Mouse (Mus musculus) megakaryocyte, embryonic 14.5 days (primary cell): ENCODE measurements around the gene 2310007B03Rik. TPM values are rescaled to one million over a fixed set of nuclear protein-coding genes. Genes with fewer than 3 reads are reported as not detected.

Experiments
- H3K27me3 ChIP-seq: replicated peaks from 2 replicates; pipeline ENCODE3; 2012; ENCODE audit warnings: inconsistent platforms
- H3K36me3 ChIP-seq: replicated peaks from 2 replicates; pipeline ENCODE3; 2012; ENCODE audit warnings: low read length, inconsistent platforms, mixed read lengths
- H3K4me1 ChIP-seq: 2 replicates; pipeline ENCODE4 v1.6.1; 2012; ENCODE audit warnings: inconsistent platforms
- H3K4me3 ChIP-seq: replicated peaks from 2 replicates; pipeline ENCODE3; 2012; ENCODE audit warnings: moderate library complexity, mild to moderate bottlenecking, inconsistent platforms
- H3K9me3 ChIP-seq: 2 replicates; pipeline ENCODE4 v1.6.1; 2012; ENCODE audit warnings: inconsistent platforms
- FLI1 ChIP-seq: IDR thresholded peaks from 2 replicates; pipeline ENCODE4 v1.6.1; 2012; ENCODE audit warnings: low read length, inconsistent platforms, mixed read lengths
- GATA1 ChIP-seq: IDR thresholded peaks from 3 replicates; pipeline ENCODE4 v1.6.1; 2012; ENCODE audit warnings: mixed read lengths, low read length, inconsistent platforms, borderline replicate concordance
- polyA plus RNA-seq: library from polyadenylated mRNA; stranded (reverse); fragments of >175 nt; gene quantifications from 2 replicates; pipeline ENCODE4 v1.2.3, GENCODE M21; 2012; ENCODE audit warnings: low replicate concordance; ENCODE audit not compliant: insufficient read depth

The 2310007B03Rik gene
- polyA plus RNA-seq, 1 experiment = not detected

DNA sequence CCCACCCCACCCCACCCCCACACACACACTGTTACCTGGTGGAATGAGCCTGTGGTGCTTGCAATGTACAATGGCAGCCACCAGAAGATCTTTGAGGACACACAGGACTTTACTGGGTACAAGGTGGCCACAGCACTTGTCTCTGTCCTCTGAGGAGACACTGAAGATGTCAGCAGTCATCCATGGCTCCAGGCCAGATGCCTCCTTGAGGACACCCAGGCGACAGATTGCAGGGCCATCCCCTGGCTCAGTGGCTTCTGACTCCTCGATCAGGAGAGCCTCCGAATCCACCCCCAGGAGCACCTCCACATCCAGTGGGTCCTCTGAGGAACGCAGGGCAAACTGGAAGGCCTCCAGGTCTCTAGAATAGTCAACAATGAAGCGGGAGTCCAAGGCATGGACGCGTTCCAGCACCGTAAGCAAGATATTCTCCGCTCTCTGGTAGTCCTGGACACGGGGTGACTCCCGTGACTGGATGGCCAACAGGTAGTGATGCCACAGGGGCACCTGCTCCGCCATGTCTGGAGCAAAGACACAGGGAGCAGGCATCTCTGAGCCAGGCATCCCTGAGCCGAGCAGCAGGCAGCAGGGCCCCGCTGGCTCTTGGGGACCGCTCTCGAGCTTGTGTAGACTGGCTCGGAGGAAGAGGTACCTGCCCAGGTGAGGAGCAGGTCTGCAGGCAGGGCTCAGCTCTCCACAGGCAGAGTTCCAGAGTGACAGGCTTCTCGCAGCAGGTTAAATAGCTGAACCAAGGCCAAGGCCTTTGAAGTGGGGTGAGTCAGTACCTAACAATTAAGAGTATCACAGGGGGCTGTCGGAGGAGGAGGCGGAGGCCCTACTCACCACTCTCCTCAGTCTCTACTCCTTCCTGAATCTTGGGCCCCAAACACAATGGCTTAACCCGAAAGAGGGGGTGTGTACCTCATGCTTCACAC, 915 bp downstream of the 2310007B03Rik start:
- H3K4me3 ChIP-seq = no peak overlapping the region
- no peaks in the 10 kb centered on the region for H3K4me1 ChIP-seq
- H3K36me3 ChIP-seq = no peaks in the 10 kb centered on the region
- H3K9me3 ChIP-seq = no peaks in the 10 kb centered on the region
- peaks cover 62% of the 10 kb centered on the region for H3K27me3 ChIP-seq
- TF ChIP-seq FLI1 (no peak), GATA1 (no peak)

DNA sequence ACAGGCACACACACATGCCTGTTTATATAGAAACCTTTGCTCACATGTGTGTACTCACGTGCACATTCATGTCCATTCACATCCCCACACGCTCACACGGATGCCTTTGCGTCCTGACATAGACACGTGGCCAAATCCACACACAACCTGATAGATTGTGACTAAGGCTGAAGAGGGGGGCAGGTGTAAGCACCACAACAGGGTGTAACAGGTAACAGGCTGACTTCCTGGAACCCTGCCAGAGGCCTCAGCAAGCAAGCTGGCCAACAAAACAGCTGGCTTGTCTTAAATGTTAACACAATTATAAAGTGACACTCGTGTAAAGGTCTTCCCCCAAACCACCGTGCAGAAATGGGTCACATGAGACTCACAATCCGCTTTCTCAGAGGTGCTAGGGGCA, 1.8 kb downstream of the 2310007B03Rik start:
- no peaks in the 10 kb centered on the region for H3K36me3 ChIP-seq
- TF ChIP-seq GATA1 = no peak
- no peak for TF ChIP-seq FLI1
- H3K4me1 ChIP-seq = no peaks in the 10 kb centered on the region
- H3K27me3 ChIP-seq = peaks cover 61% of the 10 kb centered on the region
- no peaks in the 10 kb centered on the region for H3K9me3 ChIP-seq
- H3K4me3 ChIP-seq = no peak overlapping the region

DNA sequence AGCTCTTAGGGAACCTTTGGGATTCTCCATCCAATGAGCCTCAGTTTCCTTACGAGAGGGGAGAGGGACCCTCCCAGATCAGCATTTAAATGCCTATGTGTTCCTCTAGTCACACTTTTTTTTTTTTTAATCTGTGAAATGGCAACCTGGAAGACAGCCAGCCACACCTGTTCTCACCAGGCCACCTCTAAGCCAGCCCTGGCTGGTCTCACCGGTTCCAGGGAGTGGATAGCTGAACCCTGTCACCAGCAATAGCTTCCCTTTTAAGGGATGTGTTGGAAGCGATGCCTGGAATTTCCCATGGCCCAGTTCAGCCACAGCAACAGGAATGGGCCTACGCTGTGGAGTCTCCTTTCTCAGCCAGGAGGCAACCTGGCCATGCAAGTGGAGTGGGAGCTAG, 3.2 kb downstream of the 2310007B03Rik start:
- Histone ChIP-seq H3K27me3 (peaks cover 58% of the 10 kb centered on the region), H3K4me3 (no peak overlapping the region), H3K9me3 (no peaks in the 10 kb centered on the region), H3K4me1 (peaks cover 4% of the 10 kb centered on the region; the same call in 1 of the 2 replicates), H3K36me3 (no peaks in the 10 kb centered on the region)
- TF ChIP-seq GATA1 (no peak), FLI1 (no peak)

DNA sequence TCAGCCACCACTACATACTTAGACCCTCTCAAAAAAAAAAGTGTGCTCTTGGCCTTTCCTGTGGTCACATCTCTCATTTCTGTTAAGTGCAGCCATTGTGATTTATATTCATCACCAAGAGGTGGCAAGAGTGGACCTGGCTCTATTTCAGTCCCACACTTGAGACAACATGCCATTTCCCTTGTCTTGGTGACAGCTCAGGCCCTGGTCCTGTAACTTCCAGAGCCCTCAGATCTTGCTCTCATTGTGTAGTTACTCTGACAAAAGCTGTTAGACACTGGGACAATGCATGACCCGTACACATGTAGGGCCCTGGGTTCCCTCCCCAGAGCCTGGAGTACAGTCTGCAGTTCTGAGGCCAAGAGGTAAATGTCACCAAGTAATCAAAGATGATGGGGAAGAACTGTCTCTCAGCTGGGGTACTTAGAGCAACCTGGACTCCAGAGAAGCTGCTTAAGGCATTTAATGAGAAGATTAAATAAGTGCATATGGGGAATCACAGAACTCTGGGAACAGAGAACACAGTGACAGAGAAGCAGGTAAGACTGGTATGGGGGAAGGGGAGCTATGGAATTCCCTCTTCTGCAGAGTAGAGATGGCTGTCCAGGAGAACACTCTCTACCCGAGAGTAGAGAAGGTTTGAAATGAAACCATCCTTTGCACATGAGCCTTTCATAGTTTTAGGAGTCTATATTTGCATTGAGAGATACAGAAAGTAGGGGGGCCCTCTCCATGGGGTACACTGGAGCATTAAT, 9.7 kb downstream of the 2310007B03Rik start:
- Histone ChIP-seq H3K4me3 (no peak overlapping the region), H3K9me3 (no peaks in the 10 kb centered on the region), H3K27me3 (peaks cover 39% of the 10 kb centered on the region), H3K36me3 (no peaks in the 10 kb centered on the region), H3K4me1 (peaks cover 4% of the 10 kb centered on the region; the same call in 1 of the 2 replicates)
- TF ChIP-seq FLI1 = no peak
- TF ChIP-seq GATA1 = no peak

DNA sequence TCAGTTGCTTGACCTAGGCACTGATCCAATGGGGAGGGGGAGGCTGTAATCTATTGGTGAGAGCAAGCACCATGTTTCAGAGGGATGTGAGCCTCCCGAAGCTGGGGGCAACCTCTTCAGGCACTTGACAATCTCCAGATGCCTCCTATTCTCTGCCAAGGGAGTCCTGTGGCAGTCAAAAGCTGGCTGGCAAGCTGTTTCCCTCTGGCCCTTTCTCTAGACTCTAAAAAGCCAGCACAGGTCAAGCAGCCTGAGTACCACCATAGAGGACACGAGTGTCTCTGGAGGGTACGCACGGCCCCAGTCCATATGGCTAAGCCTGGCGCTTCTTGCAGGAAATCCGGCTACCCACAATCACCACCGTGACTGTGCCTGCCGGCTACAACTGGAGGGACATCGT, 16.6 kb downstream of the 2310007B03Rik start:
- Histone ChIP-seq H3K36me3 (no peaks in the 10 kb centered on the region), H3K27me3 (peaks cover 44% of the 10 kb centered on the region), H3K4me1 (no peaks in the 10 kb centered on the region), H3K9me3 (no peaks in the 10 kb centered on the region), H3K4me3 (no peak overlapping the region)
- TF ChIP-seq FLI1 (no peak), GATA1 (no peak)

DNA sequence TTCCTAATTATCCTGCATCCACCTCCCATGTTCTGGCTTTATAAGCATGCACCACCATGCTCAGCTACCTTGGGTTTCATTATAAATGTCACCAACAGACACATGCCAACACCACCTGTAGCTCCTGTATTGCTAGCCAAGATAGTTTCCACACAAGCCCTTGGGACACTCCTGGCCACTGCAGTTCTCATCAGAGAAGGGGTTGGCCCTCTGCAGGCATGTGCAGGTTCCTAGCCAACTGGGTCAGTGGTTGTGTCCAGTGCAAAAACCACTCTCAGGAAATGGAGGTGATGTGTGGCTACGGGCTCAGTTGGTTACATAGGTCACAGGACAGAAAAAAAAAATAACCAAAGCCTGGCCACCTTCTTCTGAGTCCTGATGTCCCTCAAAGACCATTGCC, 17.9 kb downstream of the 2310007B03Rik start:
- Histone ChIP-seq H3K4me1 (no peaks in the 10 kb centered on the region), H3K36me3 (no peaks in the 10 kb centered on the region), H3K4me3 (no peak overlapping the region), H3K27me3 (peaks cover 53% of the 10 kb centered on the region), H3K9me3 (no peaks in the 10 kb centered on the region)
- TF ChIP-seq FLI1 (no peak), GATA1 (no peak)

DNA sequence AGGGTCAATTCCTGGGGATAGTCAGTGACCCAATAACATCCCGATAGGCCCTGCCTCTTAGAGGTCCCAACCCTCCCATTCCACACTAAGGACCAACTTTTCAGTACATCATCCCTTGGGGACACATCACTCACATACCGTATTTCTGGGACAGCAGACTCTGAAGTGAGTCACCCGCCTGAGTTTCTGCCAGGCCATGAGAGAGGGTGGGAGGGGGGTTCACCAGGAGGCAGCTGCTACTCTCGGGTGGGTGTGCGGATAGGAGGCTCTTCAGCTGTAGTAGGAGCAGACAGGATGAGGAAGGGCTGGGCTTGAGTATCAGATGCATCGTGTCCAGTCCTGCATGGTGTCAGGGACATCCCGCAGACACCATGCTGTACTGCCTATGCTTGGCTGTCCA, 21.0 kb downstream of the 2310007B03Rik start:
- Histone ChIP-seq H3K27me3 (peaks cover 60% of the 10 kb centered on the region), H3K36me3 (no peaks in the 10 kb centered on the region), H3K4me1 (no peaks in the 10 kb centered on the region), H3K9me3 (no peaks in the 10 kb centered on the region), H3K4me3 (no peak overlapping the region)
- TF ChIP-seq FLI1 = no peak
- TF ChIP-seq GATA1 = no peak

DNA sequence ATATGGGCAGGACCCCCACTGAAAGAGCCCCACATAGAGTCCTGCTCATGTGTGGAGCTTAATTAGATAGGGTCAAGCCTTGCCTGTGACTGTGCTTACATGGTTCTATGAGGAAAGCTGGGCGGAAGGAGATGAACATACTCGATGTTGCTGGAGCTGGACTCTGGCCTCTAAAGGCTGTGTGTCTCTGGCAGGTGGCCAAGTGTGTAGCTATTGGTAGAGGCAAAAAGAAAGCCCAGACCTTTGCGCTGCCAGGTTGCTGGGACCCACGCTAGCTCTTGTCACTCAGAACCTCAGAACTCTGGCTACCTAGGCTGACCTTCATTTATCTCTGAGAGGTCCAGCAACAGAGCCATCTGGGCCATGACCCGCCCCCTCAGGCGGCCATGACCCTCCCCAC, 22.2 kb downstream of the 2310007B03Rik start:
- Histone ChIP-seq H3K27me3 (peaks cover 50% of the 10 kb centered on the region), H3K4me3 (no peak overlapping the region), H3K9me3 (no peaks in the 10 kb centered on the region), H3K4me1 (no peaks in the 10 kb centered on the region), H3K36me3 (no peaks in the 10 kb centered on the region)
- no peak for TF ChIP-seq GATA1
- TF ChIP-seq FLI1 = no peak

DNA sequence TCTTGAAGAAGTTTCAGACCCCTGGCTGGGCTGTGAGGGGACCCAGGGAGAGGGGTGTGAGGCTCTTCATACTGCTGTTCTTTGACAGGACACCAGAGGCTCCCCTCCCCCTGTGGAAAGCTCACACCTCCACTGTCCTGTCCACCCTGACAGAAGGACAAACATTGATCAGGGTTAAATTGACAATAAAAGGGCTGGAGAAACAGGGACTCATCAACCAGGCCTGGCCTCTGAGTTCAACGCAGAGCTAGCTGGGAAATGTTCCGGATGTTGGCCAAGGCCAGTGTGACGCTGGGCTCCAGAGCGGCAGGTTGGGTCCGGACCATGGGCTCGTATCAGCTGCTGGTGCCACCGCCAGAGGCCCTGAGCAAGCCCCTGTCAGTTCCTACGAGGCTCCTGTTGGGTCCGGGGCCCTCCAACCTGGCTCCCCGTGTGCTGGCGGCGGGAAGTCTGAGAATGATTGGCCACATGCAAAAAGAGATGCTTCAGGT, 25.7 kb downstream of the 2310007B03Rik start, which contains the start of gene Agxt:
Gene Agxt, plus strand, starts transcription at position 205 of the 491 bp plus-strand sequence.
- TF ChIP-seq GATA1 = no peak
- no peak for TF ChIP-seq FLI1
- Histone ChIP-seq H3K4me1 (no peaks in the 10 kb centered on the region), H3K4me3 (no peak within 1 kb of the TSS), H3K36me3 (no peaks in the 10 kb centered on the region), H3K27me3 (peaks cover 57% of the 10 kb centered on the region), H3K9me3 (no peaks in the 10 kb centered on the region)

DNA sequence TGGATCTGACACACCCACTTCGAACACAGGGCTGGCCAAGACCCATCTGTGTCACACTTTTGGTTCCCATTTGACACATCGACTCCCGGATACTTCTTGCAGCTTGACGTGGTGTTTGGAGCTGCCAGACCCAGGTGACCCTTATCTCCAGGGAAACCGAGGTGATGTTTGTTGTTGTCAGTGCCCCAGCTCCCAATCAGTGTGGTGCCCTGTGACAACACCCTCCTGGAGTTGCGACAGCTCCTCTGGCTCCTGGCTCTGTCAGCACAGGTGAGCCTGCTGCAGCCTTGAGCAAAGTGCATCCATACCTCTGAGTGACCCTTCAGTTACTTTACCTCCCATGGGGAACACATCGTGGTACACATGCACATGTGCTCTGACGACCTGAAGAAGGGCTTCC, 28.1 kb downstream of the 2310007B03Rik start:
- Histone ChIP-seq H3K36me3 (no peaks in the 10 kb centered on the region), H3K4me3 (no peak overlapping the region), H3K4me1 (no peaks in the 10 kb centered on the region), H3K27me3 (peaks cover 50% of the 10 kb centered on the region), H3K9me3 (no peaks in the 10 kb centered on the region)
- TF ChIP-seq FLI1 = no peak
- TF ChIP-seq GATA1 = no peak
